Mouse (Mus musculus): Measurements from ENCODE around the gene Tbck.

Gene Tbck

DNA sequence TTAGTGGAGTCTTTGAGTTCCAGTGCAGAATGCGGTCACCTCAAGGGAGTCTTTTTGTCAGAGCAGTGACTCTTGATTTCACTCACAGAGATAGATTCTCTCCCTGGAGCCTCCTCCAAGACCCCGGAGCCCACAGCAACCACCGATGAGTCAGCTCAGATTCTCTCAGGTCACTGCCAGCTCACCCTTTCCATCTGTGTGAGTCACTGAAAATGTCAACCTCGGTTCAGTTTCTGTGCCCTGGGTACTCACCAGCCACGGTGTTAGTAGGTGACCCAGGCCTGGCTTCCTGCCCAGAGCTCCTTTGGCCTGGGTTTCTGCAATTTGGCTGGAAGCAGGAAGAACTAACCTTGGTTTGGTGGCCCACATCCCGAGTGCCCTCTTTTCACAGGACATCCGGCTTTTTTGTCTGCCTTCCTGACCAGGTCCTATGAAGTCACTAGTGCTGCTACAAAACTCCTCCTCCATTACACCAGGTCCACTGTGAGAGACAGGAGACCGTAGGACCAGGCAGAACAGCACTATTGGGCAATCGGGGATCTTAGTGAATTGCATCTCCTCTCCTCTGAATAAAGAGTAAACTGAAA, 187.5 kb downstream of the Tbck start:
- no peak for DNase-seq (ENCODE audit: low spot score in 2 of 2)

DNA sequence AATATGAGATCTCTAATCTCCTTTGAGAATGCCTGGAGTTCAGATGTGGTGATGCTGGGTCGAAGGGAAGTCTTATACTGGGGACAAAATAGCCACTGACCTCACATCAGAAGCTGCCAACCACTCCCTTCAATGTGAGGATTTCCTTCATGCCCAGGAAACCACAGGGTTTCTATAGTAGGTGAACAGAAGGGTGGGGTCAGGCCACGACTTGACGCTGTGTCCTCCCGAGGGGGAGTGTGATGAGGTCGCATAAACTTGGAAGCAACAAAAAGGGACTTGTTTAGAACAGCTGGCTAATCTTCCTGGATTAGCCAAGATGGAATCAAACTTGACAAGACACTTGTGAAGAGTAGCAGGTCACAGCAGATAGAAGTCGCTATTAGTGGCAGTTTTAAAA, 189.3 kb downstream of the Tbck start:
- no peak for DNase-seq (ENCODE audit: low spot score in 2 of 2)

DNA sequence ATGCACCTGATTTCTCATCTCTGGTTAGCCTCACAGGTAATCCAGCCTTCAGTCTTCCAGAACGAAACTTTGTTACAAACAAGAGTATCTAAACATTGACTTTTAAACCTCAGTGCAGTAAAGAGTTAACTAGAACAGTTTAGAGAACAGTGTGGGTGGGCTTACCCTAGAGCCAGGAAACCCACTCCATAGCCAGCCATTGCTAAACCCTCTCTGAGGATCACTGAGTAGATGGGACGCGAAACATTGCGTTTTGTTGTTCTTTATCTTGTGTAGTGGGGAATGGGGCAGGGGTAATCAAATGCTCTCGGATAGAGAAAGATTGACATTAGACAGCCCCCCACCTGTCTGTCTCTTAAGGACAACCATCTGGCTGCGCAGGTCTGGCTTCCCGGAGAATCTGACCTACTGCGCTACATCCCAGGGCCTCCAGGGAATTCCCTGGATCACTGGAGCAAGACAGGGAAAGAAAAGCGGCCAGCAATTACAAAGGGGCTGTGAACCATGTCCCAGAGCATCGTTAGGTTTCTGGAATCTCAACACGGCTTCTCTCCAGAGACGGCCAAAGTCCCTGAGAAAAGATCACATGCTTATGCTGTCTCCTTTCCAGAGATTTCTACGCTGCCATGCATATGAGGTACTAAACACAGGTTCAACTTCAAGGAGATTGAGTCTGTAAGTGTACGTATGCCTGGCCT, 192.2 kb downstream of the Tbck start:
- no peak for DNase-seq (ENCODE audit: low spot score in 2 of 2)

DNA sequence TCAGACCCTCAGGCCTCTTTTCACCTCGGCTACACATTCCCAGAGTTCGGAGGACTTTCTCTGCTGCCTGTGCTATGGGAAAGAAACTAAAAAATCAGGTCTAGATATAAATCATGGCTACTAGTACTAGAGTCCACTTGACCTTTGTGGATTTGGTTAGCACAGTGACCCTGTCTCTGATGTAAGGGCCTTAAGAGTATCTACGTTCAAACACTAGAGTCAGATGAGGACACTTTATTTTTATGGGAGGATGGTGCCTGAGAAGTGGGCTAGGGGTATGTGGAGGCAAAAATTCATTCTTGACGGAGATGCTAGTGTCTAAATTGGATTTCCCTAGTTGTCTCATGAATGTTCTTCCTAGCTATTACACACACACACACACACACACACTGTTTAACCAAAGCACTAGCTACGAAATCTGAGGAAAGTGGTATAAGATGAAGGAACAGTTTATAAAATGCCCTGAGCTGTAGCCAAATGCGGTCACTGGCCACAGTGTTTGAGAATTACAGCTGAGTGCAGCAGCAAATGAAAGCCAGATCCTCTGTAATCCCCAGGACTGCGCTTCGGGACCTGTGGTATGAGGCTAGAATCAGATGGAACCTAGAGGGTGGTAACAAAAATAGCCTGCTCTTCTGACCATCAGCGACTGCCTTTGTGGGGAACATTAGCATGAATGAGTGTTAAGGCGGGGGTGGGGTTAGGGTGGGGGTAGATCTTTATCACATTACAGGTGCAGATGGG, 193.2 kb downstream of the Tbck start:
- DNase-seq (ENCODE audit: low spot score in 2 of 2), result no peak

DNA sequence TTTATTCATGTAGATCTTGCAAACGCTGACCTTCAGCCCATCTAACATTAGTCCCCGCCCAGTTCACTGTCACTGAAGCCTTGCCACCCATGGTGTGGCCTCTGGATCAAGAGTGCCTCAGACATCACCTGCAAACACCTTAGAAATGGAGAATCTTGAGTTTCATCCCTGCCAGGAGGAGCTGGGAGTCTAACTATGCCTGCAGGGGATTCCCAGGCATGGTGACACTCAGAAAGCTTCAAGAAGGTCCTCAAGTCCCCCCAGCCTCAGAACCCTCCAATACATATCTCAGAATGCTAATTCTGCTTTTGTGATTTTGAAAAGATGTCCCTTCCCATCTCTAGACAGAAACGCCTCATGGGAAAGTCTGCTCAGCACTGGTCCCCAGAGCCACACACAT, 196.4 kb downstream of the Tbck start:
- no peak for DNase-seq (ENCODE audit: low spot score in 2 of 2)

DNA sequence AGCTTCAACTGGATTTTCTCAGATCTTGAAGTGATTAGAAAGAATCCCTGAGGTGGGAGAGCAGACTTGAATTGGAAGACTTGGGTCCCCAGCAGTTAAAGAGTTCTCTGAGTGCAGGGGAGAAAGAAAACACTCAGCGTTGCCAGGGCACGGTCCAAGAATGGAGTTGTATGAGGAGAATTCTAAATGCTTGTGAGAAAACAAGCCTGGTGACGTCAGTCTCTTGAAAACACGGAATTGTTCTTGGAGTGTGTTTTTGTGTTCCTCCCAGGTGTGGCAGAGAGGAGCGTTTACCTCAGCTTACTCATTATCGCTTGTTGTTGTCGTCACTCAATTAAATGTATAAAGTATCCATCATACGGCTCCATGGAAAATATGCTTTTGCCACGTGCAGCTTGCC, 196.9 kb downstream of the Tbck start:
- no peak for DNase-seq (ENCODE audit: low spot score in 2 of 2)

DNA sequence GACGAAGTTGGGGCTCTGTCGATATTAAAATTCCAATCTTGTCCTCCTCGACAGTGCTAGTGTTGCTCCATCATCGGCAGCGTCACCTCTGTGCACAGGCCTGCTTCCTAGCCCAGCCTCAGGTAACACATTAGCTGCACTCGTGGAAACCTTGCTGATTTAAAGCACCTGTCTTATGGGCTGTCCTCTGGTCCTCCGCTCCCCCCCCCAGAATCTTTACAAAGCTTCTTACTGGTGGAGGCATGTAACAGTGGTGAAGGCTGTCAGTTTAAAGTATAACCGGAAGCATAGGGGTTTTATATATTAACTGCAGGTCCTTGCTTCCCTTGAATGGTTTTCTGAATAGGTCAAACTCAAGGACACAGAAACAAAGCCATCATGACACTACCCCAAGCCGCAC, 199.3 kb downstream of the Tbck start:
- no peak for DNase-seq (ENCODE audit: low spot score in 2 of 2)

DNA sequence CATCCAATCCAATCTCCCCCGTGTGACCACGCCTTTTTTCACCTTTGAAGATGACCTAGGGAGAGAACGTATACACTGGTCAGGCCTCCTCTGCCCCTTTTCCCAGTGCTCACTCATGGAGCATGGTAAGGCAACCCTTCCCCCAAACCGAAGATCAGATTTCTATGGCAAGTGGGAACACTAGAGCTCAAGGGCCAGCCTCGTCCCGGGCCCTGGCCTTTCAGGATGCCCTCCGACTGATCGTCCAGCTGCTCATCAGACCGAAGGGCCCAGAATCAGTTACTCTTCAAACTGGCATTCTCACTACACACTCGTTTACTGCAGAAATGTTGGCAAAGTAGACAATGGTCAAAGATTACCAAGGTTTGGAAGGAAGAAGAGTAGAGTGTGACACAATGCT, 200.5 kb downstream of the Tbck start:
- DNase-seq (ENCODE audit: low spot score in 2 of 2), result no peak

DNA sequence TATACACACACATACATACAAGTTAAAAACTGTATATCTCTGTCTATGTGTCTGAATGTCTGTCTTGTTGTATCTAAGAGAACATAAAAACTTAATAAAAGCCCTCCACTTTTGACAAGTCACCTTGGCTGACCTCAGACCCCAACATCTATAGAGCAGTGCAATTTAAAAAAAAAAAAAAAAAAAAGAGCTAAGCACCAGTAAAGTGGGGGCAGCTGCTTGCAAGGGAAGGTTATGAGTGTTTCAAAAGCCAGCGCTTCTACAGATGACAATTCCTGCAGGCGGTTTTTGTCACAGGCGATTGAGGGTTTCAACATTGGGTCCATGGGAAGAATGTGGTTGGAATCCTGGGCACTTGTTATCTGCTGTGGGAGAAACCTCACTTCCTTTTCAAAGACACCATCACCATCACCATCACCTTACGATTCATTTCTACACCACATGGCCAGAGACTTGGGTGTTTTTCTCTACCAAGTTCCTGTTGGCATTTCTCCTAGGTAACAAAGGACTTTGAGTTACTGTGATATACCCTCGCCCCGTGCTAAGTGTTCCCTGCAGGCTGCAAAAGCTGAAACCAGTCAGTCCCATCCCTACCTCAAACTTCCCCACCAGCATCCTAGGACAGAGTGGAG, 202.6 kb downstream of the Tbck start:
- DNase-seq (ENCODE audit: low spot score in 2 of 2), result no peak

DNA sequence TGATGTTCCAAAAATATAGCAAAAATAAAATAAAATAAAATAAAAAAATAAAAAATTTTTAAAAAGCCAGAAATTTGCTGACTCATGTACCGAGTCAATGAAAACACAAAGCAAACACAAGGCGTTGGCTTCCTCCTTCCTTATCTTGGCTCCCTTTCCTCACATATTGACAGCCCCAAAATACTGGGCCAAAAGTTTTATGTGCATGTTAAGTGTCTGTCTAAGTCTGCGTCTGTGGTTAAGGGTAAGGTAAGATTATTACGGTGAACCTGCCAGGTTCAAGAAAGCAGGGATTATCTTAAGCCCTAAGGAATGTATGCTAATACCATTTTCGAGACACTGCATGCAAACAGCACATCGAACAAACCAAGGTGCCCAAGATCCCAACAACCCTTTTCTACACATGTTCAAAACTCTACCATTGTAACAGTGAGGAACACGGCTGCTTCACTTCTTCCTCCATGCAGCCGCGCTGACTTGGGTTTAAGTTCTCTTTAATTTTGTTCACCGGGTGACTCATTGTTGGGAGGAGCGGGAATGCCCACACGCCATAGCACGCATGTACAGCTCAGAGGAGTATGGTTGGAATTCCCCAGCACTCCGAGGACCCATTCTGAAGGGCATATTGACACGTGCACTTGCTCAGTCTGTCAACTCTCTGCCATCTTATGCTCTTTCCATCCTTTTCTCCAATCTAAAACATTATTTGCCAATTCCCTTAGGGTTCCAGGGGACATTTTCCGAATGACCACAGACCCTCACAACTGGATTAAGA, 203.3 kb downstream of the Tbck start:
- no peak for DNase-seq (ENCODE audit: low spot score in 2 of 2)
